Mouse (Mus musculus): ENCODE results near the gene Frs2.
"Not testable (repeated sequence)": the region's sequence is repeated elsewhere in the genome, so short reads cannot be mapped to it uniquely, and the experiment has no call there.

- TF ChIP-seq CTCF (IDR thresholded peaks at IDR 0.05; ENCODE audit: low read depth, low read length); GATA1 (IDR thresholded peaks at IDR 0.05; ENCODE audit: borderline replicate concordance, low read length); POLR2AphosphoS5 (IDR thresholded peaks at IDR 0.05; ENCODE audit: insufficient replicate concordance, low read depth, low read length); GATA2 (IDR thresholded peaks at IDR 0.05; ENCODE audit: borderline replicate concordance, low read depth, low read length): not testable (repeated sequence)
Observed at GRCm38 (mm10) chr10:117043497-117044166, 104.7 kb downstream of the Frs2 start.
